Mouse (Mus musculus) megakaryocyte, embryonic 14.5 days (primary cell): Measurements from ENCODE around the gene Babam1.

ENCODE experiments used
- FLI1 ChIP-seq: IDR thresholded peaks from 2 replicates; pipeline ENCODE4 v1.6.1; 2012; ENCODE audit warnings: low read length, inconsistent platforms, mixed read lengths
- GATA1 ChIP-seq: IDR thresholded peaks from 3 replicates; pipeline ENCODE4 v1.6.1; 2012; ENCODE audit warnings: mixed read lengths, low read length, inconsistent platforms, borderline replicate concordance

DNA sequence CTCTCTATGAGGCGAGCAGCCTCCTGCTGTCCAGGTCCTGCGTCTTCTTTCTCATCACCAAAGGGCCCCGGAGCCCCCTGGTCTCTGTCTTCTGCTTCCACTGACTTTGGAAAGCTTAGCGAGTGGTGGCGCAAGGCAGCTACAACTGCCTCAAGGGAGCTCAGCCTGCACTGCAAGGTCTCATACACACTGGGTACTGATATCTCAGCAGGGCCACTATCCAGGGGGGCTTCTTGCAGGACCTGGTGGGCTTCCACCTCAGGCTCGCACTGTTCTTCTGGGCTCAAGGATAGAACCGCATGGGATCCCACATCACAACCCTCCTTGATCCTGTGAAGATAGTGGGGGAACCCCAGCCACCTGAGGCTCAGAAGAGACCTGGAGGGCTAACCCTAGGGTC lies 2.2 kb upstream of the Babam1 start:
- TF ChIP-seq GATA1 (no peak), FLI1 (no peak)
